Mouse (Mus musculus): ENCODE measurements around the gene Ptbp1.

- TF ChIP-seq POLR2A (IDR thresholded peaks at IDR 0.05; ENCODE audit: low read depth, low read length) (no peak), CTCF (conservative IDR thresholded peaks at IDR 0.05; ENCODE audit: insufficient read depth, insufficient read length, low read depth, low read length) (no peak)
Measured at GRCm38 (mm10) chr10:79849941-79850628, 4.1 kb upstream of the Ptbp1 start.

All from kidney, adult 2 months (tissue).